Mouse (Mus musculus): ENCODE measurements around the gene Catsperz.

Catsperz gene

DNA sequence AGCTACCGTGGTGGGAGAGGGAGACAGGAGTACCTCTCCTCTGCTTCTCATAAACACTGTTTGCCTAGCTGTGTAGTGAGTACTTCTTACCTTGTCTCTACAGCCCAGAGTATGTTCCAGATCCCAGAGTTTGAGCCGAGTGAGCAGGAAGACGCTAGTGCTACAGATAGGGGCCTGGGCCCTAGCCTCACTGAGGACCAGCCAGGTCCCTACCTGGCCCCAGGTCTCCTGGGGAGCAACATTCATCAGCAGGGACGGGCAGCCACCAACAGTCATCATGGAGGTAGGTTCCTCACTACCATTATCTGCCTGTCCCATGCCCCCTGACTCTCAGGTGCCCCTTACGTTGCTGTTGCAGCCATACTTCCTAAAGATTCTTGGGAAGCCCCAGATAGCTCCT, 17.6 kb upstream of the Catsperz start:
- DNase-seq, result peak in 1 of 2 experiments; percentile 24

GRCm38 (mm10) chr19:6942249-6942691, 17.1 kb upstream of the Catsperz start, which contains the start of gene Gpr137:
TSS of gene Gpr137 (minus strand) at chr19:6942480.
- DNase-seq, result peak; percentile 95 to 96

DNA sequence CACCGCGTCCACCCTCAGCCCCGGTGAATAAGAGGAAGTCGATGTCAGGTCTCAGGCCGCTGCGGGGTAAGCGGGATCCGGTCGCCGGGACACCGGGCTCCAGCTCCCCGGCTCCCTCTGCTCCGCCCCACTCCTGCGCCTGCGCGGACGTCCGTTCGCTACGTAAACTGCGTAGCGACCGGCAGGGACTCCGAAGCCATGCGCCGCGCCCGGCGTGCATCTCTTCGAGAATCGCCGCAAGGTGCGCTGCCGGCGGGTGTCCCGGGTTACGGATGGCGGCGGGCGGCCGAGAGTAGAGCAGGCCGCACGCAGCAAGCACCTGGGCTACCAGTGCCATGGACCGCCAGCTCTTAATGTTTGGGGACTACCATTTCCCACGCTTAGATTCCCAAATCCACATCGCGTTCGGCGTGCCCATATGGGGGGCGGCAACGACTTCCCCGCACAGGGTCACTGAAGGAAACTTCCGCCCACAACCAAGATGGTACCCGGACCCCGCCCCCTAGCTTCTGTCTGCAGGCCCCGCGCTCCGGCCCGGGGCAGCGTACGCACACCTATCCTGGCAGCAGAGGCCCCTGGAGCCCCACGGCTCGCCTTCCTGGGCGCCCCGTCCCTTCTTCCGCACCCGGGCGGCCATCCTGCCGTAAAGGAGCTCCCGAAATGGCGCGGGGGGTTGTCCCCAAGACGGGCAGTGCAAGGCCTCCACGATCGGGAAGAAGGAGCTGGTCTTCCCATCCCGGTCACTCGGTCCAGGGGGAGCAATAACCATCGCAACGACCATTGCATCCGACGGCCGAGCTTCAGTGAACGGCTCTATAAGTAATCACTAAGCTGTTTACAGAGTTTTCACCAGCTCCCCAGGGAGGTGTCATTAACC, 16.4 kb upstream of the Catsperz start, which contains the start of gene Bad:
Bad (plus strand) TSS at position 490 of the 877 bp plus-strand sequence.
- DNase-seq, result peak; percentile 86 to 88

- peak in 1 of 2 experiments; percentile 45 for DNase-seq
Measured at GRCm38 (mm10) chr19:6940396-6941351, 15.5 kb upstream of the Catsperz start.

DNA sequence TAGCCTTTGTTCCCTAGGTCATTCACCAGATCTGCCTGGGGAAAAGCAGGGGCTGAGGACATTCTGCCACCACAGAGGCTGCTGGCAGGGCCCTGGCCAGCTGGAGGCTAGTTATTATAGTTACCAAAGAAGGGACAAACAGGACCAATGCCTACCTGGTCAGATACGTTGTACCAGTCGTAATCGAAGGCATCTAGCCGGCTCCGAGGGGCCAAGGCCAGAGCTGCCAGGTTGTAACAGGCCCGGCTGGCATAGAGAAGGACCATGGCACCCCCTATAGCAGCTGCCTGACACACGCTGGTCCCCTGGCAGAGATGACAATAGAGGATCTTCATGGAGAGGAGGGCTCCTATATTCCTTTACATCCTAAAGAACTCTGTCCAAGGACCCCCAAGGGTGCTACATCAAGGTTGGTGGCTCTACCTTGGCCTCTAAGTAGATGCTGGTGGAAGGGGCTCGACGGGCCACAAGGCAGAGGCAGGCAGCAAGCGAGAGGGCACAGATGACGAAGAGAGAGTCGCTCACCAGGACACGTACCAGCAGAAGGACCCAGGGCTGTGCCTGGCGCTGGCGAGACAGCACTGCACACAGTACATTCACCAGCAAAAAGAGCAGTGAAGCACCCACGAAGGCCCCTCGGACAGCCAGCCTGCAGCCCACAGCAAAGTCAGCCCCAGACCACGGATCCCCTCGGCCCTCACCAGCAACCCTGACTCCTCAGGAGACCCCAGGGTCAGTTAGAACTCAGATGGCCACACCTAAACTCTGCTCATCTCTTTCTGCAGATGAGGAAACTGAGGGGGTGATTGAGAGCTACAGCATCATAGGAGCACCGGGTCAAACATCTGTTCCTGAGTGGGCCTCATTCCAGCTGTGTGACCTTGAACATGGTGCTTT, 14.2 kb upstream of the Catsperz start:
- no peak for DNase-seq

GRCm38 (mm10) chr19:6937541-6938465, 12.6 kb upstream of the Catsperz start:
- no peak for DNase-seq

DNA sequence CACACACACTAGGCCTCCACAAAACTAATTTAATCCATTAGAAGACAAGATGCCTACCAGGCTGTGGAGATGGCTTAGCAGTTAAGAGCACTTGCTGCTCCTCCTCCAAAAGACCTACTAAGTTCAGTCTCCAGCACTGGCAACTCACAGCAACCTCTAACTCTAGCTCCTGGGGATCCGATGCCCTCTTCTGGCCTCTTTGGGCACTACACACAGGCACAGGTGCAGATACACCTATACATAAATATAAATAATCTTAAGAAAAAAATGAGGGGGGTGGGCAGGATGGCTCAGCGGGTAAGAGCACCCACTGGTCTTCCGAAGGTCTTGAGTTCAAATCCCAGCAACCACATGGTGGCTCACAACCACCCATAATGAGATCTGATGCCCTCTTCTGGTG, 11.1 kb upstream of the Catsperz start:
- DNase-seq, result no peak

GRCm38 (mm10) chr19:6934195-6934977, 9.2 kb upstream of the Catsperz start, which contains the start of gene Kcnk4:
TSS of gene Kcnk4 (minus strand) at chr19:6934515.
- DNase-seq, result no peak

- DNase-seq, result no peak
Measured at GRCm38 (mm10) chr19:6933436-6934194, 8.4 kb upstream of the Catsperz start.

GRCm38 (mm10) chr19:6933102-6933435, 7.9 kb upstream of the Catsperz start:
- no peak for DNase-seq

- DNase-seq, result no peak
Measured at GRCm38 (mm10) chr19:6932018-6932417, 6.8 kb upstream of the Catsperz start.

GRCm38 (mm10) chr19:6931002-6931401, 5.8 kb upstream of the Catsperz start:
- no peak for DNase-seq

DNA sequence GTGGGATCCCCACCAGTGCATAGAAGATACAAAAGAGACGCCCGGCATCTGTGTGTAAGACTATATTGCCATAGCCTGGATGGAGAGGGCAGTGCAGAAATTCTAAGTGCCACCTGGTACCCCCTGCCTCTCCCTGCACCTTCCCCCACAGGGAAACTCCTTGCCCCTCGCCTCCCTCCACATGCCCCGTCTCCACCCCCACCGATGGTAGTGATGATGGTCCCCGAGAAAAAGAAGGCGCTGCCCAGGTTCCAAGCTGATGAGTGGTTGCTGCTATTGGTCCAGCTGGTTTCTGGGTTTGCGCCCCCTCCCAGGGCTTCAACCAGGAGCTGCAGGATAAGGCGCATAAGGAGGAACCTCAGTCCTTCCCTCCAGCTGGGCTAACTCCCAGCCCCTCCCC, 2.9 kb upstream of the Catsperz start:
- no peak for DNase-seq

- DNase-seq, result no peak
Measured at GRCm38 (mm10) chr19:6926559-6927255, 1.5 kb upstream of the Catsperz start.

- no peak for DNase-seq
Measured at GRCm38 (mm10) chr19:6925611-6926329, 590 bp upstream of the Catsperz start.

- peak; percentile 54 to 70 for DNase-seq
Measured at GRCm38 (mm10) chr19:6924461-6925306, 496 bp downstream of the Catsperz start.
